Mouse (Mus musculus) right cerebral cortex, postnatal 4 days (tissue): Measurements from ENCODE around the gene Morn1.
A peak's percentile ranks its signal among the peaks of the same experiment; 100 is the strongest.

ENCODE experiments used
- DNase-seq: peaks from one replicate; pipeline ENCODE4 v3.0.0-alpha.2; 2022

Morn1 gene

GRCm38 (mm10) chr4:155120583-155120982 lies 34.2 kb downstream of the Morn1 start:
- no peak for DNase-seq

- no peak for DNase-seq
Observed at GRCm38 (mm10) chr4:155121222-155121621, 34.8 kb downstream of the Morn1 start.

- no peak for DNase-seq
Observed at GRCm38 (mm10) chr4:155121915-155122443, 35.6 kb downstream of the Morn1 start.

GRCm38 (mm10) chr4:155122444-155123040 lies 36.2 kb downstream of the Morn1 start:
- DNase-seq = peak; percentile 95

GRCm38 (mm10) chr4:155123868-155124534 lies 37.6 kb downstream of the Morn1 start:
- DNase-seq = no peak

- DNase-seq = no peak
Observed at GRCm38 (mm10) chr4:155125310-155125709, 38.9 kb downstream of the Morn1 start.

- DNase-seq = no peak
Observed at GRCm38 (mm10) chr4:155126194-155126593, 39.8 kb downstream of the Morn1 start.

- DNase-seq = no peak
Observed at GRCm38 (mm10) chr4:155126602-155127372, 40.4 kb downstream of the Morn1 start.

- DNase-seq = no peak
Observed at GRCm38 (mm10) chr4:155128411-155128810, 42.0 kb downstream of the Morn1 start.

GRCm38 (mm10) chr4:155129132-155129917 lies 42.9 kb downstream of the Morn1 start:
- DNase-seq = no peak

- peak; percentile 70 for DNase-seq
Observed at GRCm38 (mm10) chr4:155129996-155130395, 43.6 kb downstream of the Morn1 start.

GRCm38 (mm10) chr4:155130616-155131015 lies 44.2 kb downstream of the Morn1 start:
- no peak for DNase-seq

GRCm38 (mm10) chr4:155133188-155133587 lies 46.8 kb downstream of the Morn1 start:
- no peak for DNase-seq

- no peak for DNase-seq
Observed at GRCm38 (mm10) chr4:155133658-155134417, 47.5 kb downstream of the Morn1 start.

GRCm38 (mm10) chr4:155134686-155135172 lies 48.4 kb downstream of the Morn1 start:
- DNase-seq = no peak

- no peak for DNase-seq
Observed at GRCm38 (mm10) chr4:155135909-155136585, 49.7 kb downstream of the Morn1 start.

- no peak for DNase-seq
Observed at GRCm38 (mm10) chr4:155137891-155138290, 51.5 kb downstream of the Morn1 start.

GRCm38 (mm10) chr4:155138451-155138850 lies 52.1 kb downstream of the Morn1 start:
- no peak for DNase-seq

- no peak for DNase-seq
Observed at GRCm38 (mm10) chr4:155139281-155140045, 53.1 kb downstream of the Morn1 start.

GRCm38 (mm10) chr4:155140150-155140549 lies 53.8 kb downstream of the Morn1 start:
- DNase-seq = no peak
